Mouse (Mus musculus): Measurements from ENCODE around the gene Ppil2.

- TF ChIP-seq CTCF (conservative IDR thresholded peaks at IDR 0.05; ENCODE audit: insufficient read depth, insufficient read length, low read depth, low read length), result no peak
- TF ChIP-seq POLR2A (IDR thresholded peaks at IDR 0.05; ENCODE audit: low read depth, low read length), result no peak
These were observed 40.8 kb upstream of the Ppil2 start for GRCm38 (mm10) chr16:17151874-17152273.

Measured in kidney, adult 2 months (tissue).